Mouse (Mus musculus): Measurements from ENCODE around the gene Hexdc.

GRCm38 (mm10) chr11:121174234-121174633 is 30.0 kb upstream of the Hexdc start:
- TF ChIP-seq POLR2A (IDR thresholded peaks at IDR 0.05; ENCODE audit: extremely low read depth, insufficient read depth, low read length) (no peak), CTCF (IDR thresholded peaks at IDR 0.05; ENCODE audit: low read depth, low read length) (no peak)

Measured in liver, adult 2 months (tissue).